Mouse (Mus musculus) myocyte (in vitro differentiated cells): ENCODE data around the gene A330070K13Rik. TPM values are rescaled to one million over a fixed set of nuclear protein-coding genes. Genes with fewer than 3 reads are reported as not detected.

Source experiments
- H3K27me3 ChIP-seq: one replicate; pipeline ENCODE4 v1.6.1; 2011; ENCODE audit not compliant: control insufficient read depth, insufficient read depth, insufficient read length
- H3K36me3 ChIP-seq: one replicate; pipeline ENCODE4 v1.6.1; 2011; ENCODE audit not compliant: control insufficient read depth, insufficient read depth
- H3K4me2 ChIP-seq: one replicate; pipeline ENCODE4 v1.6.1; 2011; ENCODE audit warnings: low read depth, control low read depth
- H3K4me3 ChIP-seq: one replicate; pipeline ENCODE4 v1.5.1; 2011; ENCODE audit warnings: mild to moderate bottlenecking, control low read depth, moderate library complexity
- H3K79me2 ChIP-seq: one replicate; pipeline ENCODE4 v1.6.1; 2011; ENCODE audit not compliant: control insufficient read depth, insufficient read depth
- H3ac ChIP-seq: one replicate; pipeline ENCODE4 v1.6.1; 2011; ENCODE audit not compliant: control insufficient read depth, insufficient read length
- CEBPB ChIP-seq: IDR thresholded peaks from 2 replicates; pipeline ENCODE4 v1.6.1; 2011; ENCODE audit warnings: mild to moderate bottlenecking, moderate library complexity; ENCODE audit not compliant: poor library complexity, insufficient read depth, severe bottlenecking
- E2F4 ChIP-seq: IDR thresholded peaks from one replicate; pipeline ENCODE4 v1.6.1; 2011; ENCODE audit warnings: mild to moderate bottlenecking, control low read depth, moderate library complexity; ENCODE audit not compliant: insufficient read depth
- MAX ChIP-seq: IDR thresholded peaks from one replicate; pipeline ENCODE4 v1.6.1; 2011; ENCODE audit warnings: low read depth, mild to moderate bottlenecking, control low read depth
- MYOD1 ChIP-seq, 3 experiments: IDR thresholded peaks; one replicate each; pipeline ENCODE4 v1.6.1; 2011; ENCODE audit warnings: control low read depth in 2 of 3, low read depth in 2 of 3, mild to moderate bottlenecking in 2 of 3, moderate library complexity in 1 of 3; ENCODE audit not compliant: insufficient read length in 2 of 3, control insufficient read depth in 1 of 3
- MYOG ChIP-seq, 3 experiments: IDR thresholded peaks; one replicate each; pipeline ENCODE4 v1.6.1; 2011; ENCODE audit warnings: control low read depth in 2 of 3, low read depth in 2 of 3, mild to moderate bottlenecking in 2 of 3; ENCODE audit not compliant: insufficient read length in 2 of 3, control insufficient read depth in 1 of 3, insufficient read depth in 1 of 3
- POLR2A ChIP-seq: IDR thresholded peaks from one replicate; pipeline ENCODE4 v1.6.1; 2011; ENCODE audit warnings: low read depth, mild to moderate bottlenecking, control low read depth, moderate library complexity; ENCODE audit not compliant: insufficient read length
- POLR2AphosphoS2 ChIP-seq: IDR thresholded peaks from one replicate; pipeline ENCODE4 v1.6.1; 2011; ENCODE audit warnings: low read depth, control low read depth; ENCODE audit not compliant: insufficient read length
- REST ChIP-seq: IDR thresholded peaks from one replicate; pipeline ENCODE4 v1.6.1; 2011; ENCODE audit warnings: mild to moderate bottlenecking, control low read depth, moderate library complexity; ENCODE audit not compliant: insufficient read depth, insufficient read length
- SRF ChIP-seq: IDR thresholded peaks from one replicate; pipeline ENCODE4 v1.6.1; 2011; ENCODE audit warnings: low read depth; ENCODE audit not compliant: control insufficient read depth, insufficient read length
- TCF12 ChIP-seq: IDR thresholded peaks from one replicate; pipeline ENCODE4 v1.6.1; 2011; ENCODE audit warnings: mild to moderate bottlenecking, control low read depth; ENCODE audit not compliant: poor library complexity, insufficient read depth, severe bottlenecking
- TCF3 ChIP-seq: IDR thresholded peaks from one replicate; pipeline ENCODE4 v1.6.1; 2011; ENCODE audit warnings: low read depth, control low read depth; ENCODE audit not compliant: insufficient read length
- USF1 ChIP-seq: IDR thresholded peaks from one replicate; pipeline ENCODE4 v1.6.1; 2011; ENCODE audit warnings: low read depth, mild to moderate bottlenecking, control low read depth, moderate library complexity
- polyA plus RNA-seq: library from polyadenylated mRNA; unstranded; fragments of >200 nt; fragmentation: generic; extraction: Trizol; gene quantifications from one replicate; pipeline ENCODE4 v1.2.1, GENCODE M21; 2012; ENCODE audit warnings: missing spikeins

The A330070K13Rik gene
- polyA plus RNA-seq, 1 experiment: not detected

DNA sequence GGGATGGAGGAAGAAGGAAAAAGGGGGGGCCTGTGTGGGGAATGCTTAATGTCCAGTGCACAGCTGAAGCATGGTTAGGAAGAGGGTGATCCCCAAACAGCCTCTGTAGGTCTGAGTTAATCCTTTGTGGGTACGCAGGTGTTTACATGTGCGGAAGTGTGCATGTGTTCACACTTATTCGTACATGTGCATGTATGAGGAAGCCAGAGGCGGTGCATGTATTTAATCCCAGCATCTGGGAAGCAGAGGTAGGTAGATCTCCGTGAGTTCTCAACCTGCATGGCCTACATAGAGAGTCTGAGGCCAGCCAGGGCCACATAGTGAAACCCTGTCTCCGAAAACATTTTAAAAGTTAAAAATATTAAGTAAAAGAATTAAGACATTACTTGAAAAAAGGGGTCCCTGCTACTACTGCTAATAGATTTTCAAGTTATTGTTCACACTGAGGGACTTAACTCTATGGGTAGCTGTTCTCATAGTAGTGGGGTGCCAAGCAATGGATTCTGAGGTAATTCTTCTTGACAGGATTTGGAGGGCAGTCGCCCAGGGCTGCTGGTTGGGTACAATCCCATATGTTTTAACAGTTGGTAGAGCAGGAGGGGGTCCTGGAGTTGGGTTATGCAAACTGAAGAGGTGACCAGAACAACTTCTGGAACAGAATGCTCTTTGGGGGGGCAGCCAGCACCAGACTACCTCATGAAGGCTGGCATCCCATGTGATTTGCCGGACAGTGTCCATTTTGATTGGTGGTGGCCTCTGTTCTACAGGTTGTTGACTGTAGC lies 15.9 kb upstream of the A330070K13Rik start:
- TF ChIP-seq E2F4: no peak
- TF ChIP-seq MYOD1 (IDR thresholded peaks at IDR 0.05; ENCODE audit: control insufficient read depth in 1 of 3, insufficient read length in 2 of 3, low read depth in 2 of 3): no peak
- no peak for TF ChIP-seq USF1
- no peak for TF ChIP-seq TCF3
- no peak for TF ChIP-seq CEBPB
- TF ChIP-seq REST: no peak
- no peak for TF ChIP-seq SRF
- no peak for TF ChIP-seq MAX
- TF ChIP-seq TCF12: no peak
- no peak for TF ChIP-seq POLR2AphosphoS2
- no peak for TF ChIP-seq MYOG (IDR thresholded peaks at IDR 0.05; ENCODE audit: control insufficient read depth in 1 of 3, insufficient read depth in 1 of 3, insufficient read length in 2 of 3, low read depth in 2 of 3)
- TF ChIP-seq POLR2A: no peak
- Histone ChIP-seq H3K27me3 (no peaks in the 10 kb centered on the region), H3K4me3 (no peak overlapping the region), H3K79me2 (no peaks in the 10 kb centered on the region), H3ac (no peak overlapping the region), H3K36me3 (no peaks in the 10 kb centered on the region), H3K4me2 (no peak overlapping the region)

DNA sequence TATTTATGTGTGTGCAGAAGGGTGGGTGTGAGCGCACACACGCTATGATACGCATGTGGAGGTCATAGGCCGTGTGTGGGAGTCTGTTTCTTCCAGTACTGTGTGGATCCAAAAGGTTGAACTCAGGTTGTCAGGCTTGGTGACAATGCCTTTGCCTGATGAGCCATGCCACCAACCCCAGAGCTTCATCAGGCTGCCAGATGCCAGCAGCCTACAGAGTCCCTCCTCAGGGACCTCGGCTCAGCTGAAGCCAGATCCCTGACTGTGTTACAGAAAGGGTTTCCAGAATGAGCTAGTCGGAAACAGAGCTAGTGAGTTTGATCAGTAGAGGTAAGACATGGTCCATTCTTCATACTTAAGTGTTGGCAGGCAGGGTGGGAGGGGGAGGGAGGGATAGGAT lies 10.7 kb upstream of the A330070K13Rik start:
- no peaks in the 10 kb centered on the region for H3K27me3 ChIP-seq
- no peak overlapping the region for H3K4me3 ChIP-seq
- no peak for TF ChIP-seq TCF3
- no peak for TF ChIP-seq MYOG (IDR thresholded peaks at IDR 0.05; ENCODE audit: control insufficient read depth in 1 of 3, insufficient read depth in 1 of 3, insufficient read length in 2 of 3, low read depth in 2 of 3)
- TF ChIP-seq SRF: no peak
- TF ChIP-seq MYOD1 (IDR thresholded peaks at IDR 0.05; ENCODE audit: control insufficient read depth in 1 of 3, insufficient read length in 2 of 3, low read depth in 2 of 3): no peak
- TF ChIP-seq REST: no peak
- no peak for TF ChIP-seq POLR2AphosphoS2
- no peak for TF ChIP-seq USF1
- TF ChIP-seq E2F4: no peak
- no peak for TF ChIP-seq MAX
- no peak for TF ChIP-seq TCF12
- TF ChIP-seq POLR2A: no peak
- no peak for TF ChIP-seq CEBPB
- no peak overlapping the region for H3K4me2 ChIP-seq
- H3ac ChIP-seq: no peak overlapping the region
- no peaks in the 10 kb centered on the region for H3K36me3 ChIP-seq
- no peaks in the 10 kb centered on the region for H3K79me2 ChIP-seq

DNA sequence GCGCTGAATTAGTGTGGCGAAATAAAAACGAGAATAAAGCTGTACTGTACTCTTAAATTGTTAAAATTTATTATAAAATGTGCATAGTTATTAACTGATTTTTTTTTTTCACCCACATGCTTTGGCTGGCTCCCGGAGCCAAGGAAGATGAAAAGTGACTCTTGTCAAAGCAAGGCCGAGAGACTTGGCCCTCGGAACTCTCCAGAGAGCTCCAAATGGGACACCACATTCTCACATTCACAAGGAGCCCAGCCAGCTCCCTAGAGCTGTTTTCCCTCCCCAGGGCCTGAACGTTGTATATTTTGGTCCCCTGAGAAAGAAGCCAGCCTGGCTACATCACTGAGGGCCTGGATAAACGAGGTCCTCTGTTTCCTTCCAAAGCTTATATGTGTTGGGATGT lies 10.0 kb upstream of the A330070K13Rik start:
- TF ChIP-seq MYOD1 (IDR thresholded peaks at IDR 0.05; ENCODE audit: control insufficient read depth in 1 of 3, insufficient read length in 2 of 3, low read depth in 2 of 3): no peak
- TF ChIP-seq MYOG (IDR thresholded peaks at IDR 0.05; ENCODE audit: control insufficient read depth in 1 of 3, insufficient read depth in 1 of 3, insufficient read length in 2 of 3, low read depth in 2 of 3): no peak
- no peak for TF ChIP-seq MAX
- TF ChIP-seq SRF: no peak
- TF ChIP-seq TCF3: no peak
- TF ChIP-seq REST: no peak
- TF ChIP-seq TCF12: no peak
- no peak for TF ChIP-seq E2F4
- TF ChIP-seq CEBPB: no peak
- TF ChIP-seq POLR2AphosphoS2: no peak
- no peak for TF ChIP-seq POLR2A
- no peak for TF ChIP-seq USF1
- Histone ChIP-seq H3ac (no peak overlapping the region), H3K4me2 (no peak overlapping the region)

DNA sequence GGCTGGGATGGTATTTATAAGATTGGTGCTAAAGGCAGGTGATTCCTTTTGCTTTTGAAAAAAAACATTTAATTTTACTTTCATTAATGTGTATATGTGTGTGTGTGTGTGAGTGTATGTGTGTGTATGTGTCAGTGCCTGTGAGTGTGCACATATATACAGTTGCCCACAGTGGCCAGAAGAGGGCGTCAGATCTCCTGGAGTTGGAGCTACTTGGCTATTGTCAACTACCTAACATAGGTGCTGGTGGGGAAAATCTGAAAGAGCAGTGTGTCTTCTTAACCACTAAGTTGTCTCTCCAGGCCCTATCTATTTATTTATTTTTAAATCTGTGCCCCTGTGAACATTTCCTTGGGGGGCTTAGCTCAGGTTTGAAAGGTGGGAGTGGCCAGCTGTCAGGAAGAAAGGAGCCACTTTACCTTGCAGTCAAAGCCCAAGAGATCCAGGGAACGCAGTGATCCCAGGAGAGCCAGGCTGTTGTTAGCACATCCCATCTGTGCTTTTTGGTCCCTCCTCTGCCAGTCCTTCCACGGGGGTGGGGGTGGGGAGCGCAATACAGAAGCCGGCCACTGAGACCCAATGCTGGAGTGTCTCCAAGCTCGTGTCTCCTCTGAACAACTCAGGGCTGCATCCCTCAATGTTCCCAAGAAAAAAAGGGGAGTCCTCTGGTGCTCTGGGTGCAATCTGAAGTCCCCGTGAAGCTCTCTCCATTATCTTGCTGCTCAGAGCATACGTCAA lies 9.4 kb upstream of the A330070K13Rik start:
- H3K4me3 ChIP-seq: no peak overlapping the region
- no peaks in the 10 kb centered on the region for H3K36me3 ChIP-seq
- TF ChIP-seq POLR2A (no peak), TCF12 (no peak), MAX (no peak), CEBPB (no peak), USF1 (no peak), E2F4 (no peak), MYOG (IDR thresholded peaks at IDR 0.05; ENCODE audit: control insufficient read depth in 1 of 3, insufficient read depth in 1 of 3, insufficient read length in 2 of 3, low read depth in 2 of 3) (no peak), TCF3 (no peak), POLR2AphosphoS2 (no peak), REST (no peak), MYOD1 (IDR thresholded peaks at IDR 0.05; ENCODE audit: control insufficient read depth in 1 of 3, insufficient read length in 2 of 3, low read depth in 2 of 3) (no peak), SRF (no peak)
- no peak overlapping the region for H3ac ChIP-seq
- H3K79me2 ChIP-seq: no peaks in the 10 kb centered on the region
- H3K4me2 ChIP-seq: no peak overlapping the region
- H3K27me3 ChIP-seq: no peaks in the 10 kb centered on the region

More for the DNA sequence above, 10.0 kb upstream of the A330070K13Rik start:
- Histone ChIP-seq H3K79me2 (no peaks in the 10 kb centered on the region), H3K4me3 (no peak overlapping the region), H3K36me3 (no peaks in the 10 kb centered on the region), H3K27me3 (no peaks in the 10 kb centered on the region)
